Mouse (Mus musculus): ENCODE results near the gene Itga2b. TPM values are rescaled to one million over a fixed set of nuclear protein-coding genes. Genes with fewer than 3 reads are reported as not detected.
A peak's percentile ranks its signal among the peaks of the same experiment; 100 is the strongest.
"Not testable (repeated sequence)": the region's sequence is repeated elsewhere in the genome, so short reads cannot be mapped to it uniquely, and the experiment has no call there.

Gene Itga2b
- total and polyA plus RNA-seq, 2 experiments from 2014 or later: 2.2 to 12.4 TPM

GRCm38 (mm10) chr11:102411061-102411460 is 58.9 kb downstream of the Itga2b start:
- H3K36me3 ChIP-seq (ENCODE audit: insufficient read depth): no peaks in the 10 kb centered on the region
- TF ChIP-seq CTCF (IDR thresholded peaks at IDR 0.05; ENCODE audit: low read depth): no peak
- ATAC-seq (no peak), DNase-seq (no peak)
- H3K9me3 ChIP-seq (ENCODE audit: low read length): no peaks in the 10 kb centered on the region
- H3K4me3 ChIP-seq (ENCODE audit: low read depth, low read length): no peak overlapping the region
- H3K27me3 ChIP-seq (ENCODE audit: insufficient read depth, low read length): no peaks in the 10 kb centered on the region
- H3K4me2 ChIP-seq (ENCODE audit: low read depth): no peak overlapping the region
- H3K9ac ChIP-seq: no peak overlapping the region
- 74% methylated on average over 3 of the region's 3 CpGs for WGBS
- H3K27ac ChIP-seq (ENCODE audit: low read depth, low read length): no peak overlapping the region
- H3K4me1 ChIP-seq (ENCODE audit: insufficient read depth): peaks cover 9% of the 10 kb centered on the region; the same call in 1 of the 2 replicates

GRCm38 (mm10) chr11:102410345-102410744 is 59.6 kb downstream of the Itga2b start:
- not testable (repeated sequence) for H3K4me3 ChIP-seq (ENCODE audit: low read depth, low read length); H3K36me3 ChIP-seq (ENCODE audit: insufficient read depth); H3K9ac ChIP-seq; DNase-seq; H3K27ac ChIP-seq (ENCODE audit: low read depth, low read length); H3K9me3 ChIP-seq (ENCODE audit: low read length); H3K4me1 ChIP-seq (ENCODE audit: insufficient read depth); H3K4me2 ChIP-seq (ENCODE audit: low read depth); H3K27me3 ChIP-seq (ENCODE audit: insufficient read depth, low read length); ATAC-seq
- WGBS: 89% methylated on average over 3 of the region's 3 CpGs

- no peaks in the 10 kb centered on the region for H3K36me3 ChIP-seq (ENCODE audit: insufficient read depth)
- TF ChIP-seq CTCF (IDR thresholded peaks at IDR 0.05; ENCODE audit: low read depth): no peak
- H3K4me3 ChIP-seq (ENCODE audit: low read depth, low read length): no peak overlapping the region
- H3K27ac ChIP-seq (ENCODE audit: low read depth, low read length): no peak overlapping the region
- ATAC-seq (no peak), DNase-seq (no peak)
- H3K4me1 ChIP-seq (ENCODE audit: insufficient read depth): peaks cover 10% of the 10 kb centered on the region; the same call in 1 of the 2 replicates
- H3K9ac ChIP-seq: no peak overlapping the region
- H3K27me3 ChIP-seq (ENCODE audit: insufficient read depth, low read length): no peaks in the 10 kb centered on the region
- no peak overlapping the region for H3K4me2 ChIP-seq (ENCODE audit: low read depth)
- no peaks in the 10 kb centered on the region for H3K9me3 ChIP-seq (ENCODE audit: low read length)
- 82% methylated on average over 3 of the region's 3 CpGs for WGBS
Measured at GRCm38 (mm10) chr11:102409795-102410330, 60.1 kb downstream of the Itga2b start.

- Histone ChIP-seq H3K4me1 (ENCODE audit: insufficient read depth) (peaks cover 10% of the 10 kb centered on the region; the same call in 1 of the 2 replicates), H3K4me3 (ENCODE audit: low read depth, low read length) (peak overlapping the region; percentile 66), H3K9me3 (ENCODE audit: low read length) (no peaks in the 10 kb centered on the region), H3K9ac (no peak overlapping the region), H3K36me3 (ENCODE audit: insufficient read depth) (no peaks in the 10 kb centered on the region; the same call in 1 of the 2 replicates), H3K4me2 (ENCODE audit: low read depth) (peak overlapping the region; percentile 97), H3K27ac (ENCODE audit: low read depth, low read length) (0 out of 2 replicates have a peak overlapping the region, but pooled peaks have one; percentile 21), H3K27me3 (ENCODE audit: insufficient read depth, low read length) (no peaks in the 10 kb centered on the region)
- DNase-seq (no peak), ATAC-seq (no peak)
- 34% methylated on average over 15 of the region's 15 CpGs for WGBS
- TF ChIP-seq CTCF (IDR thresholded peaks at IDR 0.05; ENCODE audit: low read depth): no peak
Measured at GRCm38 (mm10) chr11:102408888-102409794, 60.8 kb downstream of the Itga2b start.

- ATAC-seq (peak; percentile 96), DNase-seq (peak; percentile 98)
- 1% methylated on average over 32 of the region's 32 CpGs for WGBS
- Histone ChIP-seq H3K36me3 (ENCODE audit: insufficient read depth) (peaks cover 7% of the 10 kb centered on the region; the same call in 1 of the 2 replicates), H3K4me1 (ENCODE audit: insufficient read depth) (peaks cover 10% of the 10 kb centered on the region; the same call in 1 of the 2 replicates), H3K4me3 (ENCODE audit: low read depth, low read length) (peak overlapping the region; percentile 66), H3K27ac (ENCODE audit: low read depth, low read length) (peak overlapping the region; percentile 62; the same call in 1 of the 2 replicates), H3K9me3 (ENCODE audit: low read length) (no peaks in the 10 kb centered on the region), H3K27me3 (ENCODE audit: insufficient read depth, low read length) (no peaks in the 10 kb centered on the region), H3K4me2 (ENCODE audit: low read depth) (peak overlapping the region; percentile 97), H3K9ac (no peak overlapping the region)
- TF ChIP-seq CTCF (IDR thresholded peaks at IDR 0.05; ENCODE audit: low read depth): no peak; the same call in 1 of the 2 replicates
Measured at GRCm38 (mm10) chr11:102408344-102408876, 61.5 kb downstream of the Itga2b start.

GRCm38 (mm10) chr11:102407834-102408215 is 62.1 kb downstream of the Itga2b start, which contains the start of gene Slc25a39:
Slc25a39 (minus strand) TSS chr11:102407946.
- Histone ChIP-seq H3K27me3 (ENCODE audit: insufficient read depth, low read length) (no peaks in the 10 kb centered on the region), H3K4me2 (ENCODE audit: low read depth) (peak within 1 kb of the TSS; percentile 97), H3K9me3 (ENCODE audit: low read length) (no peaks in the 10 kb centered on the region), H3K4me1 (ENCODE audit: insufficient read depth) (peaks cover 10% of the 10 kb centered on the region; the same call in 1 of the 2 replicates), H3K36me3 (ENCODE audit: insufficient read depth) (peaks cover 12% of the 10 kb centered on the region), H3K27ac (ENCODE audit: low read depth, low read length) (peak within 1 kb of the TSS; percentile 77), H3K9ac (peak within 1 kb of the TSS; percentile 76), H3K4me3 (ENCODE audit: low read depth, low read length) (peak within 1 kb of the TSS; percentile 66)
- no peak for DNase-seq
- ATAC-seq: no peak
- TF ChIP-seq CTCF (IDR thresholded peaks at IDR 0.05; ENCODE audit: low read depth): no peak
- 1% methylated on average over 19 of the region's 19 CpGs for WGBS

Data from forebrain, postnatal 0 days (tissue).